Mouse (Mus musculus) thymus, postnatal 10 days (tissue): ENCODE data around the gene Cbs.
"Not testable (repeated sequence)": the region's sequence is repeated elsewhere in the genome, so short reads cannot be mapped to it uniquely, and the experiment has no call there.

Source experiments
- DNase-seq, 2 experiments: peaks; one replicate each; pipeline ENCODE4 v3.0.0; 2021; ENCODE audit warnings: low spot score in 2 of 2

Cbs gene

GRCm38 (mm10) chr17:31646199-31647002 lies 9.4 kb upstream of the Cbs start:
- no peak for DNase-seq

GRCm38 (mm10) chr17:31642913-31643312 lies 5.9 kb upstream of the Cbs start:
- DNase-seq: no peak

GRCm38 (mm10) chr17:31642331-31642730 lies 5.3 kb upstream of the Cbs start:
- DNase-seq: no peak

- DNase-seq: no peak
Observed at GRCm38 (mm10) chr17:31639651-31640050, 2.6 kb upstream of the Cbs start.

GRCm38 (mm10) chr17:31637866-31638570 lies 980 bp upstream of the Cbs start:
- no peak for DNase-seq

- no peak for DNase-seq
Observed at GRCm38 (mm10) chr17:31636277-31636941, 629 bp downstream of the Cbs start.

- DNase-seq: no peak
Observed at GRCm38 (mm10) chr17:31635781-31636180, 1.3 kb downstream of the Cbs start.

GRCm38 (mm10) chr17:31634896-31635295 lies 2.1 kb downstream of the Cbs start:
- DNase-seq: no peak

- DNase-seq: no peak
Observed at GRCm38 (mm10) chr17:31633007-31633406, 4.0 kb downstream of the Cbs start.

GRCm38 (mm10) chr17:31631081-31631800 lies 5.8 kb downstream of the Cbs start:
- DNase-seq: no peak

- no peak for DNase-seq
Observed at GRCm38 (mm10) chr17:31627961-31628360, 9.1 kb downstream of the Cbs start.

GRCm38 (mm10) chr17:31623101-31623500 lies 13.9 kb downstream of the Cbs start:
- DNase-seq: no peak

GRCm38 (mm10) chr17:31613086-31613755 lies 23.8 kb downstream of the Cbs start:
- DNase-seq: no peak

GRCm38 (mm10) chr17:31609895-31610294 lies 27.1 kb downstream of the Cbs start:
- DNase-seq: no peak

- DNase-seq: not testable (repeated sequence)
Observed at GRCm38 (mm10) chr17:31609173-31609572, 27.9 kb downstream of the Cbs start.

- DNase-seq: no peak
Observed at GRCm38 (mm10) chr17:31607256-31607951, 29.6 kb downstream of the Cbs start.

GRCm38 (mm10) chr17:31606424-31606823 lies 30.6 kb downstream of the Cbs start:
- no peak for DNase-seq

- no peak for DNase-seq
Observed at GRCm38 (mm10) chr17:31598593-31598992, 38.4 kb downstream of the Cbs start.

GRCm38 (mm10) chr17:31597957-31598356 lies 39.1 kb downstream of the Cbs start:
- DNase-seq: no peak

GRCm38 (mm10) chr17:31595077-31595476 lies 42.0 kb downstream of the Cbs start:
- no peak for DNase-seq

GRCm38 (mm10) chr17:31594590-31594989 lies 42.4 kb downstream of the Cbs start:
- no peak for DNase-seq
